Mouse (Mus musculus) hematopoietic multipotent progenitor cell, adult 10-12 weeks (in vitro differentiated cells): ENCODE results near the gene Ccl3. TPM values are rescaled to one million over a fixed set of nuclear protein-coding genes. Genes with fewer than 3 reads are reported as not detected.

Experiments
- polyA plus RNA-seq: library from polyadenylated mRNA; stranded (reverse); fragments of >175 nt; gene quantifications from 2 replicates; pipeline ENCODE4 v1.2.3, GENCODE M21; 2012; ENCODE audit warnings: low replicate concordance

Ccl3 gene
- 2.7 and 7.1 TPM in 2 replicates for polyA plus RNA-seq

GRCm38 (mm10) chr11:83649305-83649841 lies at the start of gene Ccl3:
Ccl3 (minus strand) TSS chr11:83649355.

GRCm38 (mm10) chr11:83662204-83662603 lies 13.0 kb upstream of the Ccl3 start, which contains the start of gene Ccl4:
Ccl4 (plus strand) TSS chr11:83662584.

GRCm38 (mm10) chr11:83645521-83645920 lies 3.6 kb downstream of the Ccl3 start, which contains the start of gene Rpl9-ps1:
Rpl9-ps1 (minus strand) TSS chr11:83645621.

Other genes with a start within 250 kb of the Ccl3 start
- gene Rasl10b, start 240.2 kb downstream of the Ccl3 start, polyA plus RNA-seq, result 0.06 and 0.16 TPM in 2 replicates
- not detected in 2 replicates for gene Gas2l2, start 219.9 kb downstream of the Ccl3 start, polyA plus RNA-seq
- gene 1700020L24Rik, start 211.7 kb downstream of the Ccl3 start, polyA plus RNA-seq, result 1.3 and 2.4 TPM in 2 replicates
- 1.2 and 2.1 TPM in 2 replicates for gene Mmp28, start 186.3 kb downstream of the Ccl3 start, polyA plus RNA-seq
- 112 and 167 TPM in 2 replicates for gene Taf15, start 176.3 kb downstream of the Ccl3 start, polyA plus RNA-seq
- 0.16 and 0.21 TPM in 2 replicates for gene Heatr9, start 127.2 kb downstream of the Ccl3 start, polyA plus RNA-seq
- gene Ccl5, start 118.8 kb downstream of the Ccl3 start, polyA plus RNA-seq, result 225 and 372 TPM in 2 replicates
- 1.7 and 5.0 TPM in 2 replicates for gene Ccl9, start 70.7 kb downstream of the Ccl3 start, polyA plus RNA-seq
- 16.2 and 122 TPM in 2 replicates for gene Ccl6, start 56.3 kb downstream of the Ccl3 start, polyA plus RNA-seq
- gene Rpl9-ps1, start 3.7 kb downstream of the Ccl3 start, polyA plus RNA-seq, result not detected in 2 replicates
- gene Ccl4, start 13.2 kb upstream of the Ccl3 start, polyA plus RNA-seq, result 4.0 and 5.5 TPM in 2 replicates
- 1.1 and 1.6 TPM in 2 replicates for gene Wfdc17, start 54.6 kb upstream of the Ccl3 start, polyA plus RNA-seq
- not detected in 2 replicates for gene Wfdc18, start 59.7 kb upstream of the Ccl3 start, polyA plus RNA-seq
- gene Wfdc21, start 97.6 kb upstream of the Ccl3 start, polyA plus RNA-seq, result 0.59 and 4.3 TPM in 2 replicates
- 12.9 and 13.2 TPM in 2 replicates for gene Heatr6, start 104.3 kb upstream of the Ccl3 start, polyA plus RNA-seq
- 0.64 and 0.88 TPM in 2 replicates for gene Hnf1b, start 200.7 kb upstream of the Ccl3 start, polyA plus RNA-seq